In the genomic region with DNA sequence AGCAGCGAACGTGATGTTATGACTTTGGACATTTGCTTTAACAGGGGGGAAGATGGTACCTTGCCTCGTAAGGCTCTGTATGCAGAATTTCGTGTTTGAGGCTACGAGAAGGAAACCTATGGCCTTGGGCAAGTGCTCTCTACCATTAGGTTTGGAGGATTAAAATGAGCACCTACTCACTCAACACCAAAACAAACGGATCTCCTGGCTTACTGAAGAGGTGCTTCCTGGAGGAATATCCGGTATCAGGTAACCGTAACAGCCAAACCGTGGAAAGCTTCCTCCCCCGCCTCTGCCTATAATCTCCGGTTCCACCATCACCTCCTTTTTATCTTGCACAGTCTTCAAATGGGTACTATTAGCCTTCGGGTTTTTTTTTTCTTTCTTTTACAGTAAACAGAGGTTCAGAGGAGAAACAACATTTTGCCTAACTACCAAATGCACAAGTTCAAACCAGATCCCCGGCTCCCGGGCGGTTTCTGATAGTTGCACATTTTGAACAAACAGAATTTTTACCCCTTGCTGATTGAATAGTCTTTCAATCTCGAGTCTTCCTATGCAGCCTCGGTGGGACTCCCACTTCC, we compare ENCODE assay signal across 8 mouse cellular contexts. TPM values are rescaled to one million over a fixed set of nuclear protein-coding genes. Genes with fewer than 3 reads are reported as not detected.
DNase-seq lines count a peak whose midpoint lies in the region; ATAC-seq lines count a peak whose summit lies in the region.

No protein-coding gene starts in this region.

- no peaks in the 10 kb centered on the region for H3K9me3 ChIP-seq in embryonic facial prominence, embryonic 13.5 days
- H3K9me3 ChIP-seq in intestine, embryonic 16.5 days (ENCODE audit: control insufficient read depth, low read length) = no peaks in the 10 kb centered on the region
- H3K9me3 ChIP-seq in neural tube, embryonic 15.5 days (replicated peaks) = no peaks in the 10 kb centered on the region

- H3K27me3 ChIP-seq in embryonic facial prominence, embryonic 13.5 days = no peaks in the 10 kb centered on the region
- no peaks in the 10 kb centered on the region for H3K27me3 ChIP-seq in intestine, embryonic 16.5 days (replicated peaks; ENCODE audit: control insufficient read depth, insufficient read depth, low read length)
- no peaks in the 10 kb centered on the region for H3K27me3 ChIP-seq in neural tube, embryonic 15.5 days (replicated peaks)

- peak; percentile 89 for DNase-seq in heart, adult 11 months
- DNase-seq in heart, postnatal 25 days (ENCODE audit: low spot score) = no peak
- DNase-seq in CD4-positive, CD25-positive, alpha-beta regulatory T cell, adult 2 months (ENCODE audit: low read depth, low spot score) = peak; percentile 51
- no peak for DNase-seq in layer of hippocampus, adult 11-12 months (ENCODE audit: low spot score)
- no peak for DNase-seq in adrenal gland, postnatal 36 days

- H3K36me3 ChIP-seq in embryonic facial prominence, embryonic 13.5 days = peaks cover 48% of the 10 kb centered on the region
- peaks cover 18% of the 10 kb centered on the region for H3K36me3 ChIP-seq in intestine, embryonic 16.5 days (ENCODE audit: control insufficient read depth, insufficient read depth, low read length)
- H3K36me3 ChIP-seq in neural tube, embryonic 15.5 days = peaks cover 45% of the 10 kb centered on the region

- H3K4me2 ChIP-seq in embryonic facial prominence, embryonic 13.5 days = peak overlapping the region; percentile 70
- H3K4me2 ChIP-seq in intestine, embryonic 16.5 days (ENCODE audit: low read depth, low read length) = peak overlapping the region; percentile 79
- peak overlapping the region; percentile 82 for H3K4me2 ChIP-seq in neural tube, embryonic 15.5 days

- peaks cover 23% of the 10 kb centered on the region for H3K4me1 ChIP-seq in embryonic facial prominence, embryonic 13.5 days
- peaks cover 15% of the 10 kb centered on the region for H3K4me1 ChIP-seq in intestine, embryonic 16.5 days (ENCODE audit: control insufficient read depth, insufficient read depth, low read length)
- peaks cover 29% of the 10 kb centered on the region for H3K4me1 ChIP-seq in neural tube, embryonic 15.5 days

- WGBS in embryonic facial prominence, embryonic 13.5 days = 5% methylated on average over 17 of the region's 17 CpGs
- WGBS in intestine, embryonic 16.5 days = 4% methylated on average over 17 of the region's 17 CpGs
- WGBS in neural tube, embryonic 15.5 days = 12% methylated on average over 17 of the region's 17 CpGs

- ATAC-seq in embryonic facial prominence, embryonic 13.5 days (ENCODE audit: insufficient number of reproducible peaks, insufficient read depth, low FRiP score, low TSS enrichment, low read depth) = no peak
- peak; percentile 18 for ATAC-seq in intestine, embryonic 16.5 days
- no peak for ATAC-seq in neural tube, embryonic 15.5 days (ENCODE audit: low FRiP score)

- H3K4me3 ChIP-seq in embryonic facial prominence, embryonic 13.5 days = peak overlapping the region; percentile 87
- H3K4me3 ChIP-seq in intestine, embryonic 16.5 days (ENCODE audit: low read length) = peak overlapping the region; percentile 95
- peak overlapping the region; percentile 94 for H3K4me3 ChIP-seq in neural tube, embryonic 15.5 days (replicated peaks)

- intact Hi-C loops in heart, postnatal 25 days (cut with DNase I) = no loop called here

- peak overlapping the region; percentile 94 for H3K9ac ChIP-seq in embryonic facial prominence, embryonic 13.5 days
- peak overlapping the region; percentile 89 for H3K9ac ChIP-seq in intestine, embryonic 16.5 days (ENCODE audit: low read depth, low read length)
- H3K9ac ChIP-seq in neural tube, embryonic 15.5 days (replicated peaks) = peak overlapping the region; percentile 90

- peak overlapping the region; percentile 82 for H3K27ac ChIP-seq in embryonic facial prominence, embryonic 13.5 days
- peak overlapping the region; percentile 68 for H3K27ac ChIP-seq in intestine, embryonic 16.5 days (ENCODE audit: low read length)
- peak overlapping the region; percentile 93 for H3K27ac ChIP-seq in neural tube, embryonic 15.5 days (replicated peaks)

RNA-seq across cellular contexts. Expression of a gene that starts 0.5 kb away (rescaled TPM):
- total RNA-seq in heart, postnatal 25 days (2021) = 10 to 100 TPM; 69.6 to 73.7 TPM
- polyA plus RNA-seq in embryonic facial prominence, embryonic 13.5 days (2015; fragmentation: Nextera tagmentation; extraction: Ambion mirVana) = 82.9 and 83.8 TPM in 2 replicates
- polyA plus RNA-seq in intestine, embryonic 16.5 days (2015; fragmentation: Nextera tagmentation; extraction: Ambion mirVana) = 78.5 and 79.3 TPM in 2 replicates
- polyA plus RNA-seq in neural tube, embryonic 15.5 days (2015; fragmentation: Nextera tagmentation; extraction: Ambion mirVana) = 74.1 and 78.9 TPM in 2 replicates
- 100 to 1,000 TPM in 1 of 2 experiments, 10 to 100 TPM in 1; 86.2 to 105 TPM for total RNA-seq in adrenal gland, postnatal 36 days (2021)

RNA-seq across cellular contexts. Expression of a gene that starts 0.7 kb away (rescaled TPM):
- total RNA-seq in heart, postnatal 25 days (2021) = 10 to 100 TPM; 39.7 to 42.4 TPM
- polyA plus RNA-seq in embryonic facial prominence, embryonic 13.5 days (2015; fragmentation: Nextera tagmentation; extraction: Ambion mirVana) = 158 and 170 TPM in 2 replicates
- polyA plus RNA-seq in intestine, embryonic 16.5 days (2015; fragmentation: Nextera tagmentation; extraction: Ambion mirVana) = 107 and 114 TPM in 2 replicates
- 79.6 and 97.3 TPM in 2 replicates for polyA plus RNA-seq in neural tube, embryonic 15.5 days (2015; fragmentation: Nextera tagmentation; extraction: Ambion mirVana)
- 10 to 100 TPM; 76.9 to 81.8 TPM for total RNA-seq in adrenal gland, postnatal 36 days (2021)

RNA-seq across cellular contexts. Expression of a gene that starts 40.2 kb away (rescaled TPM):
- 1 to 10 TPM; 7.2 TPM for total RNA-seq in heart, postnatal 25 days (2021)
- polyA plus RNA-seq in embryonic facial prominence, embryonic 13.5 days (2015; fragmentation: Nextera tagmentation; extraction: Ambion mirVana) = 0.60 and 2.3 TPM in 2 replicates
- polyA plus RNA-seq in intestine, embryonic 16.5 days (2015; fragmentation: Nextera tagmentation; extraction: Ambion mirVana) = 2.0 and 2.4 TPM in 2 replicates
- 5.8 and 6.3 TPM in 2 replicates for polyA plus RNA-seq in neural tube, embryonic 15.5 days (2015; fragmentation: Nextera tagmentation; extraction: Ambion mirVana)
- 10 to 100 TPM; 19.6 to 51.0 TPM for total RNA-seq in adrenal gland, postnatal 36 days (2021)

RNA-seq across cellular contexts. Expression of a gene that starts 56.4 kb away (rescaled TPM):
- total RNA-seq in heart, postnatal 25 days (2021) = 1 to 10 TPM; 4.6 to 5.4 TPM
- polyA plus RNA-seq in embryonic facial prominence, embryonic 13.5 days (2015; fragmentation: Nextera tagmentation; extraction: Ambion mirVana) = 13.0 and 15.2 TPM in 2 replicates
- 13.8 and 15.1 TPM in 2 replicates for polyA plus RNA-seq in intestine, embryonic 16.5 days (2015; fragmentation: Nextera tagmentation; extraction: Ambion mirVana)
- polyA plus RNA-seq in neural tube, embryonic 15.5 days (2015; fragmentation: Nextera tagmentation; extraction: Ambion mirVana) = 7.3 and 7.5 TPM in 2 replicates
- 1 to 10 TPM; 9.4 to 9.5 TPM for total RNA-seq in adrenal gland, postnatal 36 days (2021)

Comparison
In these comparisons a context has a peak if more than half of its experiments do, and no peak if none do; other contexts are left out.
1. DNase-seq: peak in heart, adult 11 months (single experiment) and CD4-positive, CD25-positive, alpha-beta regulatory T cell, adult 2 months (single experiment); none in heart, postnatal 25 days (single experiment), layer of hippocampus, adult 11-12 months (single experiment) and adrenal gland, postnatal 36 days (0 of 2).
2. Peak in every context shown above with its lines, with median percentiles within 50 percentile points of each other: H3K27ac ChIP-seq, H3K4me2 ChIP-seq, H3K4me3 ChIP-seq and H3K9ac ChIP-seq.